Mouse (Mus musculus) erythroblast, embryonic 14.5 days (primary cell): ENCODE results near the gene Ntm.

Experiments
- GATA1 ChIP-seq: IDR thresholded peaks from 2 replicates; pipeline ENCODE4 v1.6.1; 2012; ENCODE audit warnings: low read length, inconsistent platforms, mixed read lengths
- TAL1 ChIP-seq: IDR thresholded peaks from 3 replicates; pipeline ENCODE4 v1.6.1; 2012; ENCODE audit warnings: low read length, inconsistent platforms, mixed read lengths

GRCm38 (mm10) chr9:29769361-29769760 is 193.6 kb downstream of the Ntm start:
- TF ChIP-seq GATA1 (no peak), TAL1 (no peak)
